Mouse (Mus musculus): ENCODE measurements at regions not wholly inside any gene's neighbourhood (a gene's known extent, or its start where the extent isn't known, plus 50 kb on each side); places are given as distances from the start of the nearest gene placed in this dataset.

- no peak for DNase-seq (ENCODE audit: low spot score in 2 of 2)
Observed at GRCm38 (mm10) chr16:26169382-26169781, 63.8 kb upstream of the P3h2 start.

GRCm38 (mm10) chr16:26168216-26168615 is 62.6 kb upstream of the P3h2 start:
- DNase-seq (ENCODE audit: low spot score in 2 of 2) = no peak

DNA sequence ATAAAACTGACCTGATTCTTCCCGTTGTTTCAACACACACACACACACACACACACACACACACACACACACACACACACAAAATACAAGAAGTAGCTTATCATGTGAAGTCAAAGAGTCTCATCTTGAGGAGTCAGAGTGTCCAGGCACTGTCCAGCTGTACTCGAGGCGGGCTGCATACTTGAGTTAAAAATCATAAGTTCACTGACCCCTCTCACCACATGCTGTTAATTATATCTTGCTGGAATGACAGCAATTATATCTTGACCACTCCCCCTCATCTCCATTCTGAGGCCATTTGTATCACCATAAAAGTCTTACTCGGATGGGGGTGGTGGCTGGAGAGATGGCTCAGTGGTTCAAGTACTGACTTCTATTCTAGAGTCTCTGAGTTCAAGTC is 58.5 kb upstream of the P3h2 start:
- DNase-seq (ENCODE audit: low spot score in 2 of 2) = no peak

DNA sequence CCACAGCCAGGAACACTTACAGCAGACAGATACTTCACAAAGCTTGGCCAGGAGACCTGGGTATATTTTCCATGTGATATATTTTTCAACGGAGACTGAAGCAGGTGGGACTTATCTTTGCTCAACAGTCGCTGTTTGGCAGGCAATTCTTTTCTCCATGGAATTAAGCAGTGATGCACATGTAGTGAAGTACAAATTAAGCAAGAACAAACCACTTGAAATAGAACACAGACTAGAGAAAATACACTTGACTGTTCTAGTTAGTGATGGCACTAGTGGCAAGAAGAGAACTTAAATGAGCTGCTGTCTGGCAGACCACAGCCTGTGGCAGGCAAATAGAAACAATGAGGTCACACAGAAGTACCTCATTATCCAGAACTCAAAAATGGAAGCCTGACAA is 57.8 kb upstream of the P3h2 start:
- DNase-seq (ENCODE audit: low spot score in 2 of 2) = no peak

DNA sequence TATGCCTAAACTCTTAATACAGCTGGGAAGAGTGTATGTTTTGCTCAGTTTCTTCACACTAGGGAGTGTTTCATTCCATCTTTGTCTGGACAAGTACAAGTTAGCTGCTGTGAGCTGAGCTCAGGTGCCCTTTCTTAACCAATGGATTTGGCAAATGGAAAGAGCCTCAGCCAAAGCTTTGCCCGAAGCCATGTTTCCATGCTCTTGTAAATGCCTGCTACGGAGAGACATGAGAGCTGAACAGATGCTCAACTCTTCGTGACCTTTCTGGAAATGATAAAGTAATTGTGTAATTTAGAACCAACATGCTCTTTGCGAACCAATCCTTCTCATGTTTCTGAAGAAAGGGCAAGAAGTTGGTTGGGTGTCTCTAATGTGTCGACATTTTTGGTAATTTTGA is 52.0 kb upstream of the P3h2 start:
- DNase-seq (ENCODE audit: low spot score in 2 of 2) = no peak

Measured in left cerebral cortex, adult 9 months (tissue).